Mouse (Mus musculus) left cerebral cortex, postnatal 25 days (tissue): ENCODE measurements at regions not wholly inside any gene's neighbourhood (a gene's known extent, or its start where the extent isn't known, plus 50 kb on each side); places are given as distances from the start of the nearest gene placed in this dataset.

Experiments used
- DNase-seq, 2 experiments: peaks; one replicate each; pipeline ENCODE4 v3.0.0; 2022; ENCODE audit warnings: low spot score in 2 of 2, mixed read lengths in 1 of 2
- intact Hi-C: fragments of 180-260 bp; cut with DNase I; formaldehyde crosslinking; loops from one replicate; pipeline ENCODE4 v1.15.1; 2025

- intact Hi-C loops, result no loop called here
- no peak for DNase-seq
Measured at GRCm38 (mm10) chr5:106392213-106392612, 65.8 kb downstream of the Barhl2 start.

DNA sequence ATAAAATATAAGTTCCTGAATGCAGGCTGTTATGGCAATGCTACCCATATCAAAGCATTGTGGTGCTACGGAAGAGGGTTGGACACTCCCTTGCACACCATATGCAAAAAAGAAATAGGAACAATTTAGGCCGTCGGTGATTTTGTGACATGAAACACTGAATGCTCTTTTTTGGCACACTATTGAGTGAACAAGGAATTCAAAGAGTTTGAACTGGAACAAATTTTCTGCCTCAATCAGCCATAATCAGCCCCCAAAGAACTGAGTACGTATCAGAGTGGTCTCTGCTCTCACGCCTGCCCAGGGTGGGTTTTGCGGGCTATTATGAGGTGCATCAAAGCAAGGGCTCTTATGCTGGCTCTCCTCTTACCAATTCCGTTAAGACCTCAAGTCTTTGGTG, 71.3 kb downstream of the Barhl2 start:
- DNase-seq, result no peak
- intact Hi-C loops, result no loop called here

GRCm38 (mm10) chr5:106385838-106386237, 72.1 kb downstream of the Barhl2 start:
- intact Hi-C loops, result no loop called here
- DNase-seq, result no peak

GRCm38 (mm10) chr5:106385219-106385618, 72.7 kb downstream of the Barhl2 start:
- intact Hi-C loops, result no loop called here
- no peak for DNase-seq

DNA sequence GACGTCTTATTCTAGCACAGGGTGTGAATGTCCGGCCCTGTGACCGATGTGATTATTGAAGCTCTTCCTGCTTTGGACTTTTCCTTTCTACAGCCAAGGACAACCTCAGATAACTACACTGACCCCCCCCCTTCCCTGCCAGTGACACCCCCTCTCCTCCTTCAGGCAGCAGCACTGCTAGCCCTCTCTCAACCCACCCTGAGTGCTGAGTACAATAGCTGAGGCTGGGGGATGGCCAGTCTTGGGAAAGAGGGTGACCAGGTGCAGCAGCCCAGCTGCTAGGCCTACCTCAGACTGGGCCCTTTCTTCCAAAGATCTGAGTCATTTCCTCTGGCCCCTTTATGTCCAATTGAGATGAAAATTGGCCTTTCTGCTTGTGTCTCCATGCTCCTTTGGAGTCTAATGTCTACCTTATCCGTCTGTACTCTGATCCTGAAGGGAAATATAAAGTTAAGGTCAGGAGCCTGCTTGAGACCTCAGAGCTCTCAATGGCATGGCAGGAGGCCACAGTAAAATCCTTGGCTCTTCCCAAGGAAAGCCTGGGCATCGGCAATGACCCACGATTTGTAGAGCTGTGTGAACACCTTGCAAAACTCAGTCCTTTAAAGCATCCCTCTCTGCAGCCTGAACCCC, 73.7 kb downstream of the Barhl2 start:
- intact Hi-C loops, result no loop called here
- no peak for DNase-seq

GRCm38 (mm10) chr5:106381919-106382318, 76.0 kb downstream of the Barhl2 start:
- intact Hi-C loops, result no loop called here
- no peak for DNase-seq

GRCm38 (mm10) chr5:106380631-106381285, 77.2 kb downstream of the Barhl2 start:
- DNase-seq, result no peak
- intact Hi-C loops, result no loop called here

- DNase-seq, result no peak
- intact Hi-C loops, result no loop called here
Measured at GRCm38 (mm10) chr5:106376781-106377525, 81.0 kb downstream of the Barhl2 start.

DNA sequence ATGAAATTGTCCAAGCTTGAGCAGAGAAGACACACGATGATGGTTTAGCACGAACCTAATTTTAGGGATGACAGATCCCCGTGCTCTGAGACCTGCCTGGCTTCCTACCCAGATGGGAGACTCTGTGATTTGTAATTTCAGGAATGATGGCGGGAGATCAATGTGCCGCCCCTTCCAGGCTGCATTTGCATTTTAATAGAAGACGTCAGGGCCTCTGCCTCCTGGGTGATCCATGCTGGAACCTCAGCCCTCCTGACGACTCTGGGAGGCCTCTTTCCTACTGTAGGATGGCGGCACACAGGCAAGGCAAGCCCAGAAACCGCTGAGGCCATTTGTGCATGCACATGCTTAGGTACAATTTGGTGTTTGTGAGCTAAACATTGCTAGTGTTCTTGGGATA, 90.1 kb downstream of the Barhl2 start:
- intact Hi-C loops, result loop anchor here (10.0 kb wide), 1 partner anchor 287 kb away; no protein-coding TSS in a partner anchor
- no peak for DNase-seq

DNA sequence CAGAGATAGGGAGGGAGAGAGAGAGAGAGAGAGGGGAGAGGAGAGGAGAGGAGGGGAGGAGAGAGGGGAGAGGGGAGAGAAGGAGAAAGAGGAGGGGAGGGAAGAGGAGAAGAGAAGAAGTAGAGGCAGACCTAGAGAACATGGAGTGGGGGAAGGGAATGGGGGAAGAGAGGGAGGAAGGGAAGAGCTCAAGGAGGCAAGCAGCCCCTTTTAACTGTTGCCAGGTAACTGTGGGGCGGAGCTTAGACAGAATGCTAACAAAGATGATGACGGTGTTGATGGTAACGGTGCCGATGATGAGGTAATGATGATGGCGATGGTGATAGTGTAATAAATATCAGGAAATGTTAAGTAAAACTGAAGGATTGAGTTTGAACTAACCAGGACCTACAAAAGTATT, 90.7 kb downstream of the Barhl2 start:
- intact Hi-C loops, result loop anchor here (10.0 kb wide), 1 partner anchor 287 kb away; no protein-coding TSS in a partner anchor

DNA sequence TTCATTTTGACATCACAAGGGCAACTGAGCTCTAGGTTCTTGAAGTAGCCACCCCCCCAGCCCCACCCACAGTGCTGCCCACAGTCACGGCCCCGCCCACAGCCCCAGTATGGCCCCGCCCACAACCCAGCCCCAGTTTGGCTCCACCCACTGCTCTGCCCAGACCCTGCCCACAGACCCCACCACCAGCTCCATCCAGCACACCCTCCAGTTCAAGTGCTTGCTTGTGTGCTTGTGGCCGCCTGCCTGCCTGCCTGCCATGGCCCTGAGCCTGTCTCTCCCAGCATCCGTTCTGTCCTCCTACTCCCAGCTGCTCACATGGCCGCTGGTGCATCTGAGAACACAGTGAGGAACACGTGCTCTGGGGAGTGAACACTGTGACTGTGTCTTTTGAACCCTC, 92.0 kb downstream of the Barhl2 start:
- no peak for DNase-seq
- intact Hi-C loops, result loop anchor here (10.0 kb wide), 1 partner anchor 289 kb away; no protein-coding TSS in a partner anchor

More for the DNA sequence above, 90.7 kb downstream of the Barhl2 start:
- no peak for DNase-seq

DNA sequence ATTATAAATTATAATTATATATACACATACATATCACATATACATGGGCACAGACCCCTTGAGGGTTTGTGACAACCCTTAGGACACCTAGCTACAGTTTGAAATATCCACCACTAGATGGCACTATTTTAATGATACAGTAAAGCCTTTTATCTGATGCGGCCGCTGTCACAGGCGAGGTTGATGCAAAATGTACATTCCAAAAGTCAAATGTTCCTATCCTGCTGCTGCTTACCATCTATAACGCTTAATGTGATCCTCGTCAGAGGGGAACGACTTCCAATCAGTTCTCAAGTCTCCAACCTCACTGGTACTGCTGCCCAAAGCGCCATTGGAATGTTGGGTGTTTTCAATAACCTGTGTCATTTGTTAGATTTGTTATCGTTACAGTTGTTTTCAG, 92.9 kb downstream of the Barhl2 start:
- DNase-seq, result peak in 1 of 2 experiments; percentile 5
- intact Hi-C loops, result loop anchor here (10.0 kb wide), 1 partner anchor 290 kb away; no protein-coding TSS in a partner anchor

DNA sequence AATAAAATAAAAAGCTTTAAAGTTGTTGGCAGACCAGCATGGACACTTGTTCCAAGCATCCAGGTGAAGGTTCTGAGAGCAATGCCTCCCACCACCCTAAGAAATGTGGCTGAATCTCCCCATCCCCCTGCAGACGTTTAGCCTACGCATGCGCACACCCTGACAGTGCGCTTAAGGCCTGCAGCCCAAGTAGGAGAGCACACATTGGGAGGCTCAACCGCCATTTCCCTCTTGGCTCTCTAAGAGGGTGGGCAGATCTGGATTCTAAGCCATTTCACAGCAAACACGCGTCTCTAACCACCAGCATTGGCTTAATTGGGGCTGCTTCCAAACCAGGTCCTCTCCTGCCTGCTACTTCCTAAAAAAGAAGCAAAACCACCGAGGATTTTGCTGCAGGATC, 106.6 kb downstream of the Barhl2 start:
- no peak for DNase-seq
- intact Hi-C loops, result no loop called here

DNA sequence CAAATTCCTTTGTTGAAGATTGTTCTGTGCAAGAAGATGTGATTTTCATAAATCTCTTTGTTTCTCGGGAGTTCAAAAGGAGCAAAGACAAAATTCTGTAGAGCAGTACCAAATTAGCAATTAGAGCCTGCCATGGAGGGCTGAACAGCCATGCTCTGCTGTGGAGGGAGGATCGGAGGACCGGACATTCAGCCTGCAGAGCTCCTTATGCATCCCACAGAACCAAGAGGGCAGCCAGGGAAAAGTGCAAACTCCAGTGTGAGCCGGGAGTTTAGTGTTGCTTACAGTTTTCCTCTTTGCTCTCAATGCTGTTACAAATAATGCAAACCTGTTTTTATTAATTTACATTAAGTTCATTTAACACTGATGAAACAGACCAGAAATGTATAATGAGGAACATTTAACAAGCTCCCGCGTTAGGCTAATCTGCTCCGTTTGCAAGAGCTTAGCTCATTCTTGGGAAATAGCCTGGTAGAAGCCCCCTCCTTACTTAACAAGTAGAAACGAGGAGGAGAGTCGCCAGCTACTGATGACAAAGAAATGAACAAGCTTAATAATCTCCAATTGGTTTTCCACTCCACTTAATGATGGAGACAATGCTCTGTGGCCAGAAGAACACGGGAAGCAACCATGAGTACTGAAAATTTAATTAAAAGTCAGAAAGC, 108.0 kb downstream of the Barhl2 start:
- DNase-seq, result no peak
- intact Hi-C loops, result no loop called here

- intact Hi-C loops, result no loop called here
- DNase-seq, result no peak
Measured at GRCm38 (mm10) chr5:106344308-106344707, 113.7 kb downstream of the Barhl2 start.

GRCm38 (mm10) chr5:106343601-106344000, 114.4 kb downstream of the Barhl2 start:
- intact Hi-C loops, result no loop called here
- no peak for DNase-seq

DNA sequence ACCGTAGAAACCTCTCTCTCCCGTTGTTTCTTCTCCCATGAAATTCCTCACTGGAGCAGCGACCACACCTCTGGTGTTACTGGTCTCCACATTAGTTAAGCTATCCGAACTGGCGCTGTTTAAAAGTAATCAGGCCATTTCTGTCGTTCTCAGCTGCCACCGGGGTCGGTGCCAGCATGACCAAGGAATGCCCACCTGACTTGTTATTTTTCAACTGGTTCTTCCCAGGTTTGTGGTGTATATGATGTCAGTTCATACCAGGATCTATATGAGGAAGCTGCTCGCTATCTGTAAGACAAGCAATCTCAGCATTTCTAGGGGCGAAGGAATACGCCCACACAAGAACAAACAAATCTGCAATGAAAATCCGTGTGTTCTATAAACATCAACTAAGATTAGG, 116.6 kb downstream of the Barhl2 start:
- no peak for DNase-seq
- intact Hi-C loops, result no loop called here

GRCm38 (mm10) chr5:106335639-106336038, 122.3 kb downstream of the Barhl2 start:
- no peak for DNase-seq
- intact Hi-C loops, result no loop called here

DNA sequence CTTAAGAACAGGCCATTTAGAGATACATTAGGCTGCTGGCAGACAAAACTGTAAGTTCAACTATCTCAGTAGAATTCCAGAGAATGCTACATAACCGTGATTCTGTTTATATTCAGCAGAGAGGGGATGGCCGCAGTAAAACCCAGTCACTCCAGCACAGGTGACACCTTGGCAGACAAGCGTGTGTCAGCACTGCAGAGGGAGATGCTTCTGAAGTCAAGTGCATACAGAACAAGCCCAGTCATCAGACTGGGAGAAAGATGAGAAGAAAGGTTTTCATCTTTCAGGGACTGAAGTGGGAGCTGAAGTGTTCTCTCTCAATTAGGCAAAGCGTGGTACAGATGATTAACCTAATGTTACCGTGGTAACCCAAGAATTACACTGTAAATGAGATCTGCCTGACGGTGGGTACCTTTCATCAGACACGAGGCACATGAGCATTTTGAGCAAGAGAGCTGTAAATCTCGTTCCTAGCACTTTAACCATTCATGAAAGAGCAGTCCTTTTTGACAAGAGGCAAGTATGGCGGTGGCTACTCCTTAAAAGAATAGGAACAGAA, 130.3 kb downstream of the Barhl2 start:
- no peak for DNase-seq
- intact Hi-C loops, result no loop called here
